Mouse (Mus musculus) liver, embryonic 14.5 days (tissue): ENCODE data around the gene Rspo1. TPM values are rescaled to one million over a fixed set of nuclear protein-coding genes. Genes with fewer than 3 reads are reported as not detected.

ENCODE experiments used
- ATAC-seq: fragments of 200-750 bp; cut with Nextera tagmentation; 2 replicates; pipeline ENCODE4 v1.8.0; 2017; ENCODE audit warnings: moderate number of reproducible peaks, mild to moderate bottlenecking, moderate library complexity; ENCODE audit not compliant: insufficient read depth
- DNase-seq, 3 experiments: peaks; one replicate each; pipeline ENCODE4 v3.0.0-alpha.2; 2012 to 2013; ENCODE audit warnings: low read depth in 3 of 3, low spot score in 3 of 3
- H3K27ac ChIP-seq: fragments of 300-500 bp; sonication (generic); 2 replicates; pipeline ENCODE4 v1.5.1; 2014; ENCODE audit warnings: moderate library complexity, mild to moderate bottlenecking, control low read depth, inconsistent platforms
- H3K27me3 ChIP-seq: fragments of 300-500 bp; sonication (generic); 2 replicates; pipeline ENCODE4 v1.6.1; 2014; ENCODE audit warnings: mild to moderate bottlenecking, low read length, moderate library complexity; ENCODE audit not compliant: control insufficient read depth, insufficient read depth
- H3K36me3 ChIP-seq: fragments of 300-500 bp; sonication (generic); replicated peaks from 2 replicates; pipeline ENCODE4 v1.6.1; 2014; ENCODE audit warnings: low read depth; ENCODE audit not compliant: control insufficient read depth, insufficient read depth
- H3K4me1 ChIP-seq, 2 experiments: fragments of 200-500 bp in 1 of 2; fragments of 300-500 bp in 1 of 2; sonication (generic) in 1 of 2; replicated peaks; 2 replicates each; pipeline ENCODE4 v1.6.1; 2012 to 2014; ENCODE audit warnings: antibody characterized with exemption in 1 of 2, inconsistent platforms in 1 of 2, low read length in 1 of 2; ENCODE audit not compliant: control insufficient read depth in 2 of 2, insufficient read depth in 2 of 2
- H3K4me2 ChIP-seq: fragments of 300-500 bp; sonication (generic); 2 replicates; pipeline ENCODE4 v1.6.1; 2014; ENCODE audit warnings: low read depth, mild to moderate bottlenecking, control low read depth, moderate library complexity
- H3K4me3 ChIP-seq, 2 experiments: fragments of 200-500 bp in 1 of 2; fragments of 300-500 bp in 1 of 2; sonication (generic) in 1 of 2; 2 replicates each; pipeline ENCODE4 v1.5.1; 2012 to 2014; ENCODE audit warnings: low read depth in 2 of 2, low read length in 2 of 2, mild to moderate bottlenecking in 2 of 2, control low read depth in 1 of 2, inconsistent platforms in 1 of 2, moderate library complexity in 1 of 2; ENCODE audit not compliant: insufficient read depth in 1 of 2
- H3K9ac ChIP-seq: fragments of 300-500 bp; sonication (generic); replicated peaks from 2 replicates; pipeline ENCODE4 v1.6.1; 2014; ENCODE audit warnings: mild to moderate bottlenecking, control low read depth, moderate library complexity
- H3K9me3 ChIP-seq: fragments of 300-500 bp; sonication (generic); 2 replicates; pipeline ENCODE4 v1.6.1; 2016; ENCODE audit warnings: low read length, mixed read lengths; ENCODE audit not compliant: control insufficient read depth
- CTCF ChIP-seq: IDR thresholded peaks from 2 replicates; pipeline ENCODE4 v1.5.1; 2016; ENCODE audit warnings: antibody characterized with exemption, low read depth, control low read depth
- EP300 ChIP-seq: IDR thresholded peaks from 2 replicates; pipeline ENCODE4 v1.6.1; 2016; ENCODE audit warnings: antibody characterized with exemption, low read depth
- WGBS: fragments of 180-500 bp; shearing (Covaris S2); extraction: QIAGEN DNeasy Blood & Tissue Kit; methylation state at CpG from one replicate; pipeline ENCODE4 v1.1.7; 2014; ENCODE audit not compliant: insufficient replicate concordance; 5-methylcytosine and 5-hydroxymethylcytosine counted together
- polyA plus RNA-seq, 2 experiments: library from polyadenylated mRNA; depleted of rRNA in 1 of 2; stranded (reverse) in 1 of 2; unstranded in 1 of 2; fragments of >200 nt; fragmentation: Nextera tagmentation in 1 of 2; extraction: Ambion mirVana in 1 of 2; gene quantifications; 2 replicates each; pipeline versions ENCODE4 v1.2.1 to v1.2.3; 2012 to 2014

The Rspo1 gene
- polyA plus RNA-seq, 2 experiments: 0.51 to 0.68 TPM

DNA sequence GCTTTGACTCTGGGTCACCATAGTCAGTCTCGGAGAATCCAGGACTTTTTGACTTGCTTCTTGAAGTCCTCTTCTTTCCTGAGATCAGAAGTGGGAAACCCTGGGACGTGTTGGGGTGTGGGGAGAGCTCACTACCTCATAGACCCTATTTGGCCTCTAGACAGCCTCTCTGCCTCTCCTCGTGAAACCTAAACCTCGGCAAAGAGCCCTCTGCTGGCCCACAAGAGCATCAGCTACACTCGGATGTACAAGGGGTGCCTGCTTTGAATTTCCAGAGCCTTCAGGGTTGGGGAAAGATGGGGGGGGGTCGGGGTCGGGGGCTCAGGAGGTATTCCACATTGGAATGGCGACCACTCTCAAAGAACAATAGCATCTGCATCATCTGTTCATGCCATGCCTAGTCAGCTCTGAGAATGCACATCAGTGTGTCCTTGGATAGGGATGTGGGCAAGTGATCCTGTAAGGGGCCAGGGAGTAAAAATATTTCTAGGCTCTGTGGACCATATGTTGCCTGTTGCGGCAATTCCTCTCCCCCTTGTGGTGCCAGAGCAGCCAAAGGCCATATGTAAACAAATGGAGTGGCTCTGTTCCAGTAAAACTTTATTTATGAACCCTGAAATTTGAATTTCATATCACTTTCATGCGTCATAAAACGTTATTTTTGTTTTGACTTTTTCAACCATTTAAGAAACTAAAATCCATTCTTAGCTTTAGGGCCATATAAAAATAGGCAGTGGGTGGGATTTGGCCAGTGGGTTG, 34.7 kb downstream of the Rspo1 start:
- TF ChIP-seq CTCF: peak; percentile 34
- no peak for TF ChIP-seq EP300
- WGBS: 27% methylated on average over 11 of the region's 11 CpGs
- H3K27me3 ChIP-seq: no peaks in the 10 kb centered on the region
- H3K4me1 ChIP-seq: no peaks in the 10 kb centered on the region
- H3K27ac ChIP-seq: no peak overlapping the region
- no peak overlapping the region for H3K4me2 ChIP-seq
- no peak for DNase-seq
- H3K9me3 ChIP-seq: no peaks in the 10 kb centered on the region
- no peak for ATAC-seq
- H3K4me3 ChIP-seq: no peak overlapping the region
- no peak overlapping the region for H3K9ac ChIP-seq
- no peaks in the 10 kb centered on the region for H3K36me3 ChIP-seq

DNA sequence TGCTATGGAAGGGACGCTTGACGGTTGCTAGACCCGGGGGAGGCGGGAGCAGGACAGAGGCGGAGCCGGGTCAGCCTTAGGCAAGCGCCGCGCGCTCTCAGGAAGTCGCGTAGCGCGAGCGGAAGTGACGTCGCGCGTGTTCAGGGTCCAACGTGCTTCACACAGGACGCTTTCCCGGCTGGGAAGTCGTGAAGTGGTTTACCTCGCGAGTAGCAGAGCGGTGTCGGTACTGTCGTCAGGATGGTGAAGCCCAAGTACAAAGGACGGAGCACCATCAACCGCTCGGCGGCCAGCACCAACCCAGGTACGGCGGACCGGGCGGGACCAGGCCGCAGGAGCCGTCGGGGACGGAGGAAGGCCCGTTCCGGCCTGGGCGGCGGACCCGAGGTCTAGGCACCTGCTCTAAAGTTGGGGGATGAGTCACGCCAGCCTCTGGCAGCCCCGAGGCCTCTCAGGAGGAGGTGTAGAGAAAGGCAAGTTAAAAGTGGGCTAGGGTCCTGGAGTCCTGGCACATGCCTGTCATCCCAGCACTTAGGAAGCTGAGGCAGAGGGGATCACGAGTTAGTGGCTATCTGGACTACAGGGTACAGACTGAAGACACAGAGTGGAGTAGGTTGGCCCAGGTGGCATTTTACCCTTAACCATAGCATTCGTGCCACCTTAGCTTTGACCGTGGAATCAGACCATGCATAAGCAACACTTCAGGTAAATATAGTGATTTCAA, 43.8 kb downstream of the Rspo1 start:
- Histone ChIP-seq H3K36me3 (peaks cover 7% of the 10 kb centered on the region), H3K27ac (no peak overlapping the region; the same call in 1 of the 2 replicates), H3K9me3 (no peaks in the 10 kb centered on the region), H3K4me1 (peaks cover 4 to 9% of the 10 kb centered on the region in 2 experiments), H3K27me3 (no peaks in the 10 kb centered on the region), H3K9ac (peak overlapping the region; percentile 83), H3K4me2 (peak overlapping the region; percentile 91), H3K4me3 (peak overlapping the region; percentile 72 to 92)
- peak; percentile 82 to 85 (median 82) for DNase-seq
- TF ChIP-seq CTCF (no peak), EP300 (no peak)
- peak; percentile 98 for ATAC-seq
- WGBS: under 1% methylated on average over 50 of the region's 50 CpGs

DNA sequence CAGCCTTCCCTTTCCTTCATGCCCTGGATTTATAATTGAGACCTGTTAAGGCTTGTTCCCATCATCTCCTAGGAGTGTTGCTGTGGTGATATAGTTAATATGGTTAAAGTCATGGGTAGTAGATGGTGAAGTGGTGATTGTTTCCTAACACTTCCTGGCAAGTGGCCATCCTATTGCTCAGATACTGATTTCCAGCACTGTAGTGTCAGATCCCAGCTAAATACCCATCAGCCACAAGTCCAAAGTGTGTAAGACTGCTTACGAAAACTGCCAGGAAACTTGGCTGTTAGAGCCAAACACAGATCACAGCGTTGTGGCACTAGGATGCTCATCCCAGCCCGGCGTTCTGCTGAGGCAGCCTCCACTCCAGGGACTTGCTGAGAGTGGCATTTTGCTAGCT, 48.1 kb downstream of the Rspo1 start:
- Histone ChIP-seq H3K27ac (no peak overlapping the region), H3K4me3 (no peak overlapping the region), H3K27me3 (no peaks in the 10 kb centered on the region), H3K4me1 (peaks cover 27 to 31% of the 10 kb centered on the region in 2 experiments), H3K36me3 (peaks cover 24% of the 10 kb centered on the region), H3K9me3 (no peaks in the 10 kb centered on the region), H3K4me2 (no peak overlapping the region), H3K9ac (no peak overlapping the region)
- 85% methylated on average over 4 of the region's 4 CpGs for WGBS
- ATAC-seq (no peak), DNase-seq (no peak)
- TF ChIP-seq CTCF: no peak
- TF ChIP-seq EP300: no peak

DNA sequence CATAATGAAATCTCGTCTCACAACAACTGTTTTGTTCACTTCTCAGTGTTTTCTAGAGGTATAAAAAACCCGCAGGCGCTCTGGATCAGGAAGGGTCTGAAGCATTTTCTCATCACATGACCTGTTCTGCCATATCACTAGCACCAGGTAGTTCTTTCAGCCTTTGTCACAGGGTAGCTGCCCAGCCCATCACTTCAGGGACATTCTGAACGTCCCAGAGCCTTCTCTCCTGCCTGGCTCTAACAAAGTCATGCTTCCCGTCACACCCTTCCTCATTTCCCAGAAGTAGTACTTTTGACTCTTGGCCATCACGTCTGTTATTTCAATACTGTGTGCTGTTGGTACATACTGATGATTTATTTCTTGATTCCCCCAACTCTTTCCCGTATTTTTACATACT, 58.2 kb downstream of the Rspo1 start:
- Histone ChIP-seq H3K27ac (no peak overlapping the region), H3K4me2 (no peak overlapping the region), H3K27me3 (no peaks in the 10 kb centered on the region), H3K9me3 (no peaks in the 10 kb centered on the region), H3K9ac (no peak overlapping the region), H3K36me3 (peaks cover 79% of the 10 kb centered on the region), H3K4me3 (no peak overlapping the region), H3K4me1 (peaks cover 4 to 6% of the 10 kb centered on the region in 2 experiments)
- DNase-seq (no peak), ATAC-seq (no peak)
- TF ChIP-seq CTCF (no peak), EP300 (no peak)
- 73% methylated on average over 7 of the region's 7 CpGs for WGBS

DNA sequence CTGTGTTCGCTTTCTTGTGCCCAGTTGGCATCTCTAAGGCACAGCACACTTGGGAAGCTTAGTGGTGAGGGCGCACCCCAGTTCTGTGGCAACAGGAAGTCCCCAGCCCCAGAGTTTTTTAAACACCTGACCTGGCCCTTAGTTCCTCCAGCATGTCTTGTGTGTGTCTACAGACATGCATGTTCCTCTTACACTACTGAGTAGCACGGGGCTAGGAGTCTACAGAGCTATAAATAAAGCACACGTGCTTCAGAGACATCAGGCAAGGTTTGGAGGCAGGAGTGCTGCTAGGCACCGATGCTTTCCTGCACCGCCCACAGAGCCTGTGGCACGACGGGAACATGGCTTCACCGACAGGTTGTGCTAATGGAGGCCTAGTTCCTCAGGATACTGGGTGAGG, 69.2 kb downstream of the Rspo1 start:
- Histone ChIP-seq H3K4me1 (peaks cover 0 to 2% of the 10 kb centered on the region in 2 experiments; a peak in 1 of 4 replicates), H3K9ac (no peak overlapping the region), H3K9me3 (no peaks in the 10 kb centered on the region), H3K27me3 (no peaks in the 10 kb centered on the region), H3K36me3 (peaks cover 37% of the 10 kb centered on the region), H3K27ac (no peak overlapping the region), H3K4me3 (no peak overlapping the region), H3K4me2 (no peak overlapping the region)
- WGBS: 76% methylated on average over 9 of the region's 9 CpGs
- TF ChIP-seq EP300 (no peak), CTCF (no peak)
- DNase-seq (no peak), ATAC-seq (no peak)
